Mouse (Mus musculus) heart, embryonic 14.5 days (tissue): ENCODE measurements around the gene Commd4. TPM values are rescaled to one million over a fixed set of nuclear protein-coding genes. Genes with fewer than 3 reads are reported as not detected.
"Not testable (repeated sequence)": the region's sequence is repeated elsewhere in the genome, so short reads cannot be mapped to it uniquely, and the experiment has no call there.

Source experiments
- ATAC-seq: fragments of 200-750 bp; cut with Nextera tagmentation; 2 replicates; pipeline ENCODE4 v1.8.0; 2017; ENCODE audit warnings: low read depth, moderate TSS enrichment; ENCODE audit not compliant: insufficient number of reproducible peaks, insufficient read depth, low FRiP score
- H3K27ac ChIP-seq, 2 experiments: fragments of 200-500 bp in 1 of 2; fragments of 300-500 bp in 1 of 2; sonication (generic) in 1 of 2; replicated peaks in 1 of 2; 2 replicates each; pipeline ENCODE4 v1.5.1; 2012 to 2014; ENCODE audit warnings: low read depth in 2 of 2, low read length in 2 of 2, control low read depth in 1 of 2, mild to moderate bottlenecking in 1 of 2, mixed read lengths in 1 of 2; ENCODE audit not compliant: control insufficient read depth in 1 of 2, insufficient read depth in 1 of 2
- H3K27me3 ChIP-seq: fragments of 300-500 bp; sonication (generic); 2 replicates; pipeline ENCODE4 v1.6.1; 2014; ENCODE audit warnings: mild to moderate bottlenecking, low read length, control low read depth; ENCODE audit not compliant: control insufficient read depth, insufficient read depth
- H3K36me3 ChIP-seq: fragments of 300-500 bp; sonication (generic); 2 replicates; pipeline ENCODE4 v1.6.1; 2014; ENCODE audit warnings: mild to moderate bottlenecking, control low read depth, low read length, mixed read lengths; ENCODE audit not compliant: control insufficient read depth, insufficient read depth
- H3K4me1 ChIP-seq, 2 experiments: fragments of 200-500 bp in 1 of 2; fragments of 300-500 bp in 1 of 2; sonication (generic) in 1 of 2; 2 replicates each; pipeline ENCODE4 v1.6.1; 2012 to 2014; ENCODE audit warnings: low read length in 2 of 2, control low read depth in 1 of 2, mixed read lengths in 1 of 2; ENCODE audit not compliant: control insufficient read depth in 2 of 2, insufficient read depth in 2 of 2
- H3K4me2 ChIP-seq: fragments of 300-500 bp; sonication (generic); 2 replicates; pipeline ENCODE4 v1.6.1; 2014; ENCODE audit warnings: mild to moderate bottlenecking, low read length
- H3K4me3 ChIP-seq, 2 experiments: fragments of 200-500 bp in 1 of 2; fragments of 300-500 bp in 1 of 2; sonication (generic) in 1 of 2; 2 replicates each; pipeline ENCODE4 v1.5.1; 2012 to 2014; ENCODE audit warnings: low read length in 2 of 2, mild to moderate bottlenecking in 2 of 2, control low read depth in 1 of 2, low read depth in 1 of 2, moderate library complexity in 1 of 2; ENCODE audit not compliant: control insufficient read depth in 1 of 2, insufficient read depth in 1 of 2
- H3K9ac ChIP-seq: fragments of 300-500 bp; sonication (generic); 2 replicates; pipeline ENCODE4 v1.6.1; 2014; ENCODE audit warnings: mild to moderate bottlenecking, low read length
- H3K9me3 ChIP-seq: fragments of 300-500 bp; sonication (generic); 2 replicates; pipeline ENCODE4 v1.6.1; 2016; ENCODE audit warnings: low read length, control low read depth; ENCODE audit not compliant: control insufficient read depth
- WGBS: fragments of 180-500 bp; shearing (Covaris S2); extraction: QIAGEN DNeasy Blood & Tissue Kit; methylation state at CpG from one replicate; pipeline ENCODE4 v1.1.7; 2014; 5-methylcytosine and 5-hydroxymethylcytosine counted together
- polyA plus RNA-seq: library from polyadenylated mRNA; unstranded; fragments of >200 nt; fragmentation: Nextera tagmentation; extraction: Ambion mirVana; gene quantifications from 2 replicates; pipeline ENCODE4 v1.2.1, GENCODE M21; 2014

Commd4 gene
- polyA plus RNA-seq, result 67.3 and 77.7 TPM in 2 replicates

- H3K4me2 ChIP-seq, result peak within 1 kb of the TSS; percentile 93
- H3K36me3 ChIP-seq, result peaks cover 11% of the 10 kb centered on the region; the same call in 1 of the 2 replicates
- H3K27ac ChIP-seq, result no peak within 1 kb of the TSS
- no peaks in the 10 kb centered on the region for H3K27me3 ChIP-seq
- no peaks in the 10 kb centered on the region for H3K9me3 ChIP-seq
- peaks cover 8% of the 10 kb centered on the region in 2 experiments; a peak in 3 of 4 replicates for H3K4me1 ChIP-seq
- peak within 1 kb of the TSS; percentile 73 to 80 for H3K4me3 ChIP-seq
- peak; percentile 77 for ATAC-seq
- peak within 1 kb of the TSS; percentile 82 for H3K9ac ChIP-seq
- WGBS, result under 1% methylated on average over 24 of the region's 24 CpGs
Observed at GRCm38 (mm10) chr9:57158013-57158470, at the start of gene Commd4. TSS of gene Commd4 (minus strand) at chr9:57158331.

- Histone ChIP-seq H3K9ac (no peak overlapping the region), H3K36me3 (no peaks in the 10 kb centered on the region), H3K9me3 (peaks cover 5% of the 10 kb centered on the region; the same call in 1 of the 2 replicates), H3K27ac (no peak overlapping the region), H3K4me1 (no peaks in the 10 kb centered on the region), H3K4me2 (no peak overlapping the region), H3K27me3 (no peaks in the 10 kb centered on the region), H3K4me3 (no peak overlapping the region)
- no peak for ATAC-seq
- 60% methylated on average over 2 of the region's 2 CpGs for WGBS
Observed at GRCm38 (mm10) chr9:57206896-57207295, 48.8 kb upstream of the Commd4 start.

GRCm38 (mm10) chr9:57203571-57203970 lies 45.4 kb upstream of the Commd4 start:
- H3K9me3 ChIP-seq, H3K27ac ChIP-seq, H3K4me1 ChIP-seq, H3K9ac ChIP-seq, H3K4me2 ChIP-seq, H3K36me3 ChIP-seq, H3K27me3 ChIP-seq, ATAC-seq, H3K4me3 ChIP-seq: not testable (repeated sequence)
- 10% methylated on average over 12 of the region's 13 CpGs for WGBS

DNA sequence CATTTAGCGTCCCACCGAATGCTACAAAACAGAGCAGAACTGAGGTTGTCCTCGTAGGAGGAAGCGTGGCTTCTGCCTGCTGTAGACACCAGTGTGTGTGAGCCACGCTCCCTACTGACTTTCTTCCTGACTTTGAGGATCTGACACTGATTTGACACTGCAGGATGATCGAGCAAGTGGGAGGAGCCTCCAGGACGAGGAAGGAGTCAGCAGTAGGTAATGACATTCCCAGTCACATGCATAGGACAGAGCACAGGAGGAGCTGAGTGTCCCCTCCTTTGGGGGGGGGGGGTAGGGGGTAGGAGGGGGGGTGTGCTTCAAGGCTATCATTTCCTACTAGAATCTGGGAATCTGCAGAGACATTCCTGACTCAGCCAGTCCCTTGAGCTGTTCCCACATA lies 44.9 kb upstream of the Commd4 start:
- Histone ChIP-seq H3K9ac (no peak overlapping the region), H3K4me2 (no peak overlapping the region)

DNA sequence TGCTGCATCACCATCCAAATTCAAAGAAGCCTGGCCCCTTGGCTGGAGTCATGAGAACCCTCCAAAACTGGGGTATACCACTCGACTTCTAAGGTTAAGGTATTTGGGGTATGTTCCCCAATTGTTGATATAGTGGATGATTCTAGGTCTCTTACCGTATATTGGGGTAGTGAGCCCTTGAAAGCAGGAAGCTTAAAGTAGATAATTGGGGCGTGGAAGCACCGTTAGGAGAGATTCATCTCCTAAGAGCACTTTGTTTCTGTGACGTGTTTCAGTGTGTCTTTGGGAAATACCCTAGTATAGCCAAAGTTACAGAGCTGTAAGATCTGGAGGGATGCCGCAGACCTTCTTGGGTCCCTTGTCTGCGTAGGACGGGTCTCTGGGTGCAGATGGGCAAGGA lies 39.3 kb upstream of the Commd4 start:
- Histone ChIP-seq H3K9ac (no peak overlapping the region), H3K9me3 (no peaks in the 10 kb centered on the region), H3K4me3 (no peak overlapping the region), H3K27me3 (no peaks in the 10 kb centered on the region), H3K4me1 (no peaks in the 10 kb centered on the region), H3K4me2 (no peak overlapping the region), H3K27ac (no peak overlapping the region), H3K36me3 (no peaks in the 10 kb centered on the region)
- no peak for ATAC-seq
- 62% methylated on average over 8 of the region's 8 CpGs for WGBS

More for the DNA sequence above, 44.9 kb upstream of the Commd4 start:
- Histone ChIP-seq H3K4me1 (no peaks in the 10 kb centered on the region), H3K9me3 (peaks cover 5% of the 10 kb centered on the region; the same call in 1 of the 2 replicates), H3K4me3 (no peak overlapping the region), H3K27ac (no peak overlapping the region), H3K27me3 (no peaks in the 10 kb centered on the region), H3K36me3 (no peaks in the 10 kb centered on the region)
- WGBS, result 80% methylated on average over 7 of the region's 7 CpGs
- ATAC-seq, result peak; percentile 56; the same call in 1 of the 2 replicates

DNA sequence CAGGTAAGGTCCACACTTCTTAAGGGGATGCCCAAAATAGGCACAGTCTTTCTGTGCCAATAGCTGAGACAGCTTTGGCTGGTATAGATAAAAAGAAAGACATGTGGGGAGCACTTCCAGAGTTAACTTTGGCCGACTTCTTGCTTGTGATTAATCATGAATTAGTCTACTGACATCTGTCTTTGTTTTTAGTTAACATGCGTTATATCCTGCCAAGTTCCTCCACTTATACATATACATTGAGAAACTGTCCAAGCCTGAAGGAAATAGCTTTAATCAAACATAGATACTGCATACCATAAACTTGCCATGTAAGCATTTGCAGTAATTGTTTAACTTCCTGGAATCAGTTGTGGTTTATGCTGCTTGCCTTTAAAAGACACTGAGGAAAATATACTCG lies 38.6 kb upstream of the Commd4 start:
- no peak for ATAC-seq
- no peak overlapping the region for H3K27ac ChIP-seq
- no peak overlapping the region for H3K4me3 ChIP-seq
- no peaks in the 10 kb centered on the region for H3K27me3 ChIP-seq
- no peaks in the 10 kb centered on the region for H3K4me1 ChIP-seq
- H3K4me2 ChIP-seq, result no peak overlapping the region
- H3K36me3 ChIP-seq, result no peaks in the 10 kb centered on the region
- WGBS, result 64% methylated on average over 3 of the region's 3 CpGs
- H3K9ac ChIP-seq, result no peak overlapping the region
- no peaks in the 10 kb centered on the region for H3K9me3 ChIP-seq

DNA sequence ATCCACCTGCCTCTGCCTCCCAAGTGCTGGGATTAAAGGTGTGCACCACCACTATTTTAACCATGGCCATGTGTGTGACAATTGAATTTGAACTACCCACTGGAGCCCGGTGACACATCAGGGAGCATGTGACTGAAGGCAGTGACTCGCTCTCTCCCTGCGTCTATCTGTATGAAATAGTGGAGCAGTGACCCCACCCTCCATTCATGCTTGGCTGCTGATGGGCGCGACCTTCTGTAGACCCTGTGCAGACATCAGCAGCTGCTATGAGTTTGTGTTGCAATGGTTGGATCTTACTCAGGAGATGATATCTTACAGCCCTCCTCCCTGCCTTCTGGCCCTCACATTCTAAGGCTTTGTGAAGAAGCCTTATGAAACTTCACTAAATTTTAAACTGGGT lies 10.3 kb upstream of the Commd4 start:
- Histone ChIP-seq H3K4me1 (no peaks in the 10 kb centered on the region), H3K4me2 (no peak overlapping the region), H3K9ac (no peak overlapping the region), H3K4me3 (no peak overlapping the region), H3K27ac (no peak overlapping the region), H3K27me3 (no peaks in the 10 kb centered on the region), H3K9me3 (no peaks in the 10 kb centered on the region), H3K36me3 (no peaks in the 10 kb centered on the region)
- no peak for ATAC-seq
- WGBS, result 68% methylated on average over 5 of the region's 5 CpGs

GRCm38 (mm10) chr9:57166173-57166572 lies 8.0 kb upstream of the Commd4 start:
- Histone ChIP-seq H3K36me3 (no peaks in the 10 kb centered on the region), H3K27ac (no peak overlapping the region), H3K27me3 (no peaks in the 10 kb centered on the region), H3K4me1 (no peaks in the 10 kb centered on the region), H3K4me3 (no peak overlapping the region), H3K9ac (no peak overlapping the region), H3K9me3 (no peaks in the 10 kb centered on the region), H3K4me2 (no peak overlapping the region)
- no peak for ATAC-seq
- WGBS, result 87% methylated on average over 2 of the region's 2 CpGs
